In genomic region chr2:119593765-119594112, GRCm38 (mm10) we compare ENCODE assay signal across 8 mouse cellular contexts. TPM values are rescaled to one million over a fixed set of nuclear protein-coding genes. Genes with fewer than 3 reads are reported as not detected.
DNase-seq lines count a peak whose midpoint lies in the region; ATAC-seq and TF ChIP-seq lines count a peak whose summit lies in the region.

No protein-coding gene starts in this region.

- peak overlapping the region; percentile 49 for H3K4me2 ChIP-seq in lung, postnatal 0 days (replicated peaks; ENCODE audit: low read depth, low read length)
- H3K4me2 ChIP-seq in forebrain, embryonic 15.5 days (replicated peaks), result peak overlapping the region; percentile 41
- H3K4me2 ChIP-seq in liver, embryonic 13.5 days, result peak overlapping the region; percentile 53
- peak overlapping the region; percentile 47 for H3K4me2 ChIP-seq in stomach, postnatal 0 days (replicated peaks; ENCODE audit: low read depth)

- peak overlapping the region; percentile 92 for H3K4me3 ChIP-seq in lung, postnatal 0 days (ENCODE audit: low read depth, low read length)
- peak overlapping the region; percentile 80 for H3K4me3 ChIP-seq in forebrain, embryonic 15.5 days
- H3K4me3 ChIP-seq in liver, embryonic 13.5 days (replicated peaks), result peak overlapping the region; percentile 95
- peak overlapping the region; percentile 98 for H3K4me3 ChIP-seq in stomach, postnatal 0 days (ENCODE audit: low read depth, low read length)

- no peak for DNase-seq in lung, postnatal 0 days (ENCODE audit: low spot score)
- DNase-seq in lung, postnatal 25 days (ENCODE audit: low spot score), result no peak
- no peak for DNase-seq in liver, embryonic 13.5 days
- no peak for DNase-seq in stomach, postnatal 0 days (ENCODE audit: low spot score)
- DNase-seq in adrenal gland, adult (ENCODE audit: inconsistent age in 2 of 2, low spot score in 1 of 2), result no peak
- DNase-seq in layer of hippocampus, postnatal 10 days (ENCODE audit: low spot score in 2 of 2), result no peak
- no peak for DNase-seq in left cerebral cortex, postnatal 14 days (ENCODE audit: low spot score in 2 of 2)

- intact Hi-C loops in left cerebral cortex, postnatal 14 days (cut with DNase I), result loop anchor here (2.0 kb wide), 1 partner anchor 47 kb away; the partner anchor contains the start of genes Chp1 and Exd1

- 0 out of 2 replicates have a peak, but pooled peaks have one; percentile 18 for TF ChIP-seq CTCF in lung, postnatal 0 days (IDR thresholded peaks at IDR 0.05)
- no peak for TF ChIP-seq CTCF in stomach, postnatal 0 days (IDR thresholded peaks at IDR 0.05; ENCODE audit: low read depth)

- peaks cover 18% of the 10 kb centered on the region for H3K36me3 ChIP-seq in lung, postnatal 0 days (ENCODE audit: insufficient read depth, low read length)
- peaks cover 23% of the 10 kb centered on the region for H3K36me3 ChIP-seq in forebrain, embryonic 15.5 days
- peaks cover 28% of the 10 kb centered on the region for H3K36me3 ChIP-seq in liver, embryonic 13.5 days
- 0 out of 2 replicates have a peak, but pooled peaks cover 3% of the 10 kb centered on the region for H3K36me3 ChIP-seq in stomach, postnatal 0 days (ENCODE audit: control insufficient read depth, insufficient read depth, low read length)

- H3K9me3 ChIP-seq in lung, postnatal 0 days (ENCODE audit: low read length), result no peaks in the 10 kb centered on the region
- H3K9me3 ChIP-seq in forebrain, embryonic 15.5 days, result no peaks in the 10 kb centered on the region
- H3K9me3 ChIP-seq in liver, embryonic 13.5 days (replicated peaks), result no peaks in the 10 kb centered on the region
- no peaks in the 10 kb centered on the region for H3K9me3 ChIP-seq in stomach, postnatal 0 days (ENCODE audit: control insufficient read depth, low read length)

- WGBS in lung, postnatal 0 days, result 6% methylated on average over 7 of the region's 7 CpGs
- 9% methylated on average over 7 of the region's 7 CpGs for WGBS in forebrain, embryonic 15.5 days
- WGBS in liver, embryonic 13.5 days (ENCODE audit: insufficient replicate concordance), result 13% methylated on average over 7 of the region's 7 CpGs
- 6% methylated on average over 7 of the region's 7 CpGs for WGBS in stomach, postnatal 0 days

- peak overlapping the region; percentile 96 for H3K27ac ChIP-seq in lung, postnatal 0 days (ENCODE audit: low read length)
- H3K27ac ChIP-seq in forebrain, embryonic 15.5 days (replicated peaks), result peak overlapping the region; percentile 81
- H3K27ac ChIP-seq in liver, embryonic 13.5 days, result peak overlapping the region; percentile 80
- peak overlapping the region; percentile 99 for H3K27ac ChIP-seq in stomach, postnatal 0 days (replicated peaks)

- H3K27me3 ChIP-seq in lung, postnatal 0 days (replicated peaks; ENCODE audit: insufficient read depth, low read length), result no peaks in the 10 kb centered on the region
- H3K27me3 ChIP-seq in forebrain, embryonic 15.5 days, result no peaks in the 10 kb centered on the region
- no peaks in the 10 kb centered on the region for H3K27me3 ChIP-seq in liver, embryonic 13.5 days
- H3K27me3 ChIP-seq in stomach, postnatal 0 days (ENCODE audit: control insufficient read depth, insufficient read depth, low read length), result no peaks in the 10 kb centered on the region

- TF ChIP-seq EP300 in lung, postnatal 0 days (IDR thresholded peaks at IDR 0.05), result no peak; the same call in 1 of the 2 replicates
- no peak for TF ChIP-seq EP300 in stomach, postnatal 0 days (optimal IDR thresholded peaks at IDR 0.05)

- H3K9ac ChIP-seq in lung, postnatal 0 days (replicated peaks; ENCODE audit: low read depth), result 0 out of 2 replicates have a peak overlapping the region, but pooled peaks have one; percentile 10
- peak overlapping the region; percentile 28; the same call in 1 of the 2 replicates for H3K9ac ChIP-seq in forebrain, embryonic 15.5 days (replicated peaks)
- peak overlapping the region; percentile 62 for H3K9ac ChIP-seq in liver, embryonic 13.5 days
- H3K9ac ChIP-seq in stomach, postnatal 0 days (ENCODE audit: low read length), result peak overlapping the region; percentile 50; the same call in 1 of the 2 replicates

- peaks cover 7% of the 10 kb centered on the region for H3K4me1 ChIP-seq in lung, postnatal 0 days (ENCODE audit: insufficient read depth, low read depth, low read length)
- peaks cover 38% of the 10 kb centered on the region for H3K4me1 ChIP-seq in forebrain, embryonic 15.5 days
- H3K4me1 ChIP-seq in liver, embryonic 13.5 days (replicated peaks), result peaks cover 32% of the 10 kb centered on the region
- no peaks in the 10 kb centered on the region for H3K4me1 ChIP-seq in stomach, postnatal 0 days (replicated peaks; ENCODE audit: control insufficient read depth, insufficient read depth)

- peak; percentile 16 for ATAC-seq in lung, postnatal 0 days
- peak; percentile 21; the same call in 1 of the 2 replicates for ATAC-seq in forebrain, embryonic 15.5 days (replicated peaks)
- peak; percentile 21; the same call in 1 of the 2 replicates for ATAC-seq in liver, embryonic 13.5 days (ENCODE audit: low read depth)
- peak; percentile 35 for ATAC-seq in stomach, postnatal 0 days (ENCODE audit: low FRiP score, low TSS enrichment)

RNA-seq across cellular contexts. Expression of gene Nusap1, which starts 24.4 kb away (rescaled TPM):
- 3.9 and 5.7 TPM in 2 replicates for polyA plus RNA-seq in lung, postnatal 0 days (2015; fragmentation: Nextera tagmentation; extraction: Ambion mirVana)
- polyA plus RNA-seq in forebrain, embryonic 15.5 days (2015; fragmentation: Nextera tagmentation; extraction: Ambion mirVana), result 36.8 and 40.8 TPM in 2 replicates
- polyA plus RNA-seq in liver, embryonic 13.5 days (2015; fragmentation: Nextera tagmentation; extraction: Ambion mirVana), result 90.6 and 119 TPM in 2 replicates
- 17.6 and 23.7 TPM in 2 replicates for polyA plus RNA-seq in stomach, postnatal 0 days (2015; fragmentation: Nextera tagmentation; extraction: Ambion mirVana)
- total RNA-seq in layer of hippocampus, postnatal 10 days (2021), result 1 to 10 TPM; 3.5 to 3.7 TPM
- 1 to 10 TPM in 1 of 2 experiments, under 1 TPM in 1; 0.57 to 1.3 TPM for total RNA-seq in left cerebral cortex, postnatal 14 days (2021)

RNA-seq across cellular contexts. Expression of gene Oip5, which starts 24.5 kb away (rescaled TPM):
- polyA plus RNA-seq in lung, postnatal 0 days (2015; fragmentation: Nextera tagmentation; extraction: Ambion mirVana), result 2.8 and 3.0 TPM in 2 replicates
- 13.2 and 14.3 TPM in 2 replicates for polyA plus RNA-seq in forebrain, embryonic 15.5 days (2015; fragmentation: Nextera tagmentation; extraction: Ambion mirVana)
- 42.8 and 50.4 TPM in 2 replicates for polyA plus RNA-seq in liver, embryonic 13.5 days (2015; fragmentation: Nextera tagmentation; extraction: Ambion mirVana)
- 8.5 and 9.3 TPM in 2 replicates for polyA plus RNA-seq in stomach, postnatal 0 days (2015; fragmentation: Nextera tagmentation; extraction: Ambion mirVana)
- 1 to 10 TPM; 3.6 to 4.8 TPM for total RNA-seq in layer of hippocampus, postnatal 10 days (2021)
- total RNA-seq in left cerebral cortex, postnatal 14 days (2021), result 1 to 10 TPM; 1.2 to 1.7 TPM

RNA-seq across cellular contexts. Expression of gene Chp1, which starts 46.2 kb away (rescaled TPM):
- polyA plus RNA-seq in lung, postnatal 0 days (2015; fragmentation: Nextera tagmentation; extraction: Ambion mirVana), result 113 and 129 TPM in 2 replicates
- 73.5 and 74.1 TPM in 2 replicates for polyA plus RNA-seq in forebrain, embryonic 15.5 days (2015; fragmentation: Nextera tagmentation; extraction: Ambion mirVana)
- 47.3 and 54.2 TPM in 2 replicates for polyA plus RNA-seq in liver, embryonic 13.5 days (2015; fragmentation: Nextera tagmentation; extraction: Ambion mirVana)
- 127 and 134 TPM in 2 replicates for polyA plus RNA-seq in stomach, postnatal 0 days (2015; fragmentation: Nextera tagmentation; extraction: Ambion mirVana)
- total RNA-seq in layer of hippocampus, postnatal 10 days (2021), result 100 to 1,000 TPM; 116 to 119 TPM
- total RNA-seq in left cerebral cortex, postnatal 14 days (2021), result 100 to 1,000 TPM; 133 to 141 TPM

RNA-seq across cellular contexts. Expression of gene Exd1, which starts 46.3 kb away (rescaled TPM):
- 0.11 and 0.18 TPM in 2 replicates for polyA plus RNA-seq in lung, postnatal 0 days (2015; fragmentation: Nextera tagmentation; extraction: Ambion mirVana)
- polyA plus RNA-seq in forebrain, embryonic 15.5 days (2015; fragmentation: Nextera tagmentation; extraction: Ambion mirVana), result 0.50 and 0.83 TPM in 2 replicates
- 0.35 and 0.38 TPM in 2 replicates for polyA plus RNA-seq in liver, embryonic 13.5 days (2015; fragmentation: Nextera tagmentation; extraction: Ambion mirVana)
- 0.16 and 0.35 TPM in 2 replicates for polyA plus RNA-seq in stomach, postnatal 0 days (2015; fragmentation: Nextera tagmentation; extraction: Ambion mirVana)
- 1 to 10 TPM in 1 of 2 experiments, under 1 TPM in 1; 0.76 to 2.1 TPM for total RNA-seq in layer of hippocampus, postnatal 10 days (2021)
- total RNA-seq in left cerebral cortex, postnatal 14 days (2021), result 1 to 10 TPM in 1 of 2 experiments, under 1 TPM in 1; 0.95 to 1.3 TPM

Comparison
In these comparisons a context has a peak if more than half of its experiments do, and no peak if none do; other contexts are left out.
1. H3K9ac ChIP-seq: peak in every context shown above with its lines; median percentile 62 in liver, embryonic 13.5 days; 50 in stomach, postnatal 0 days; 28 in forebrain, embryonic 15.5 days; 10 in lung, postnatal 0 days.